Mouse (Mus musculus): ENCODE measurements at regions not wholly inside any gene's neighbourhood (a gene's known extent, or its start where the extent isn't known, plus 50 kb on each side); places are given as distances from the start of the nearest gene placed in this dataset.

- TF ChIP-seq CTCF (IDR thresholded peaks at IDR 0.05; ENCODE audit: borderline replicate concordance, extremely low read depth, insufficient read depth, insufficient read length) (no peak), POLR2A (IDR thresholded peaks at IDR 0.05; ENCODE audit: borderline replicate concordance, extremely low read depth, insufficient read depth, insufficient read length, poor library complexity, severe bottlenecking) (no peak)
- peak; percentile 89 for DNase-seq (ENCODE audit: low read depth)
These were observed 184.2 kb downstream of the Csl start for GRCm38 (mm10) chr10:99575294-99575693.

- no peak for DNase-seq (ENCODE audit: low read depth)
- no peak for TF ChIP-seq POLR2A (IDR thresholded peaks at IDR 0.05; ENCODE audit: borderline replicate concordance, extremely low read depth, insufficient read depth, insufficient read length, poor library complexity, severe bottlenecking)
- no peak for TF ChIP-seq CTCF (IDR thresholded peaks at IDR 0.05; ENCODE audit: borderline replicate concordance, extremely low read depth, insufficient read depth, insufficient read length)
These were observed 183.2 kb downstream of the Csl start for GRCm38 (mm10) chr10:99576301-99576700.

DNA sequence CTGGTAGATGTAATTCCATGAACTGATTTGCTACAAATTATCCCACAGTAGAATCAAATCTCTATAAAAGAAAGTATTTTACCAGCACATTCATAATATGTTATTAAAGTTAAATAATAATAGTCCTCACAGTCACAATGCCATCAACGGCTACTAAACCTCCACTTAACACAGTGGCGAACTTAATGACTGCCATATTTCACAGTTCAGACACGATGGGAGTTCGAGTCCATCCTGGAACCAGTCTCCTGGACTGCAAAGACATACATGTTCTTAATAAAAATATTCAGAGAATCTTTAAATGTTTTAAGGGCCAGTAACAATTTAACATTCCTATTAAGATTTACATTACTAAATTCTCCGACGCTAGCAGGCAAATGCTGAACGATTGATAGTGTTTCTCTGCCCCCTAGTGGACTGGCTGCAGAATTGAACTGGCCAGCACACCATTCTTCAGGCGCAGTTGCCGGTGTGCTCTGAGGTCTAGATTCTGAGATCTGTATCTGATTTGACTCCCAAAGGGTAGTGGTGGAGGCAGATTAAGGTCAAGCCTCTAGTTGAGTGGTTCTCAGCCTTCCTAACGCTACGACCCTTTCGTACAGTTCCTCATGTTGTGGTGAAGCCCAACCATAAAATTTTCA lies 182.3 kb downstream of the Csl start:
- no peak for TF ChIP-seq POLR2A (IDR thresholded peaks at IDR 0.05; ENCODE audit: borderline replicate concordance, extremely low read depth, insufficient read depth, insufficient read length, poor library complexity, severe bottlenecking)
- peak; percentile 91 for TF ChIP-seq CTCF (IDR thresholded peaks at IDR 0.05; ENCODE audit: borderline replicate concordance, extremely low read depth, insufficient read depth, insufficient read length)
- peak; percentile 81 for DNase-seq (ENCODE audit: low read depth)

DNA sequence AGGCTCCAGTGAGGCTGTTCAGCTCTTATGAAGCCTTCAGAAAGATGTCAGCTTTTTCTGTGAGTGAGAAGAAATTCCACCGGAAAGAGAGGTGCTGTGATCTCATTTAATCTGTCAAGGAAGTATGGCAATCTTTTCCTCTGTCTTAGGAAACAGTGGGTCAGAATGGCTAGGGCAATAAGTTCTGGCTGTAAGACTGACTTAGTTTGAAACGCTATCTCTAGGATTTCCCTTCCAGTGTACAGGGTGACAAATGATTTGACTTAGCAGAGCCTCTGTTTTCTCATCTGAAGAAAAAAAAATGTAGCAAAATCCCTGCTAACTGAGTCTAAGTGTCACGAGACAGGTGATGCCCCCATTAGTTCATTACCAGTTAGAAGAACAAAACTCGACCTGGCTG lies 181.1 kb downstream of the Csl start:
- TF ChIP-seq POLR2A (IDR thresholded peaks at IDR 0.05; ENCODE audit: borderline replicate concordance, extremely low read depth, insufficient read depth, insufficient read length, poor library complexity, severe bottlenecking), result no peak
- no peak for TF ChIP-seq CTCF (IDR thresholded peaks at IDR 0.05; ENCODE audit: borderline replicate concordance, extremely low read depth, insufficient read depth, insufficient read length)
- no peak for DNase-seq (ENCODE audit: low read depth)

- no peak for DNase-seq (ENCODE audit: low read depth)
- TF ChIP-seq CTCF (IDR thresholded peaks at IDR 0.05; ENCODE audit: borderline replicate concordance, extremely low read depth, insufficient read depth, insufficient read length) (no peak), POLR2A (IDR thresholded peaks at IDR 0.05; ENCODE audit: borderline replicate concordance, extremely low read depth, insufficient read depth, insufficient read length, poor library complexity, severe bottlenecking) (no peak)
These were observed 179.3 kb downstream of the Csl start for GRCm38 (mm10) chr10:99580191-99580590.

DNA sequence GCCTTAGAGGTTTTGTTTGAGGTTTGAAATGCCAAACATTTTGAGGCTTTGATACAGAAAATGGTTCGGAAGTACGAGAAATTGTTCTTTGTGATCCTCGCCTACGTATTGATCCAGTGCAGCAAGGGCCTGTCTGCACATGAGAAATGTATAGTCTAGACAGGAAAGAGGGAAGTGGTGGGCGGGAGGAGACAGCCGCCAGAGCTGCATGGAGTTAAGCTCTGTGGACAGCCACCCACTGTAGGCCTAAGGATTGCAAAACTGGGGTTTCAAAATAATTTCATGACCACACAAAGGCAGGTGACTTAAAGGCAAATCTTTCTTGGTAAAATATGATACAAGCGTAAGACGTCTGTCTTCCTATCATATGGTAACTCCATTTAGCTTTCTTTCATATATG lies 178.4 kb downstream of the Csl start:
- TF ChIP-seq POLR2A (IDR thresholded peaks at IDR 0.05; ENCODE audit: borderline replicate concordance, extremely low read depth, insufficient read depth, insufficient read length, poor library complexity, severe bottlenecking), result no peak
- no peak for TF ChIP-seq CTCF (IDR thresholded peaks at IDR 0.05; ENCODE audit: borderline replicate concordance, extremely low read depth, insufficient read depth, insufficient read length)
- no peak for DNase-seq (ENCODE audit: low read depth)

DNA sequence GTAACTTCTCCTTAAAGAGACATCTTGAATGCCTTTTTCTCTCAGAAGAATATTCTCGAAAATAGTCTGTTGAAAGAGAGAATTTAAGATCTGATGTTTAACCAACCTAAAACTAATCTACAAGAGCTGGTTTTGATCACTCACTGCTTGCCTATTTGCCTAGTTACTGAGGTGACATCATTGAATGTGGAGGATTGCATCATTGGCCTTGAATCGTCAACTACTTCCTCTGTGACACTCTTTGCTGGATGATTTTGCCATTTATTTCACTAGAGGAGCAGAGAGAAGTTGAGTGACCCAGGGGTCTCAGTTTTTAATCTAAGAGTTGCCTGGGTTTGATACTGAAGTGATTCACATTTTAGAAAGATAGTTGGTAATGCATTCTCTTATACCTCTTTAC lies 174.6 kb downstream of the Csl start:
- no peak for DNase-seq (ENCODE audit: low read depth)
- TF ChIP-seq POLR2A (IDR thresholded peaks at IDR 0.05; ENCODE audit: borderline replicate concordance, extremely low read depth, insufficient read depth, insufficient read length, poor library complexity, severe bottlenecking) (no peak), CTCF (IDR thresholded peaks at IDR 0.05; ENCODE audit: borderline replicate concordance, extremely low read depth, insufficient read depth, insufficient read length) (no peak)

- TF ChIP-seq POLR2A (IDR thresholded peaks at IDR 0.05; ENCODE audit: borderline replicate concordance, extremely low read depth, insufficient read depth, insufficient read length, poor library complexity, severe bottlenecking) (no peak), CTCF (IDR thresholded peaks at IDR 0.05; ENCODE audit: borderline replicate concordance, extremely low read depth, insufficient read depth, insufficient read length) (no peak)
- DNase-seq (ENCODE audit: low read depth), result peak; percentile 68
These were observed 167.2 kb downstream of the Csl start for GRCm38 (mm10) chr10:99592220-99592619.

DNA sequence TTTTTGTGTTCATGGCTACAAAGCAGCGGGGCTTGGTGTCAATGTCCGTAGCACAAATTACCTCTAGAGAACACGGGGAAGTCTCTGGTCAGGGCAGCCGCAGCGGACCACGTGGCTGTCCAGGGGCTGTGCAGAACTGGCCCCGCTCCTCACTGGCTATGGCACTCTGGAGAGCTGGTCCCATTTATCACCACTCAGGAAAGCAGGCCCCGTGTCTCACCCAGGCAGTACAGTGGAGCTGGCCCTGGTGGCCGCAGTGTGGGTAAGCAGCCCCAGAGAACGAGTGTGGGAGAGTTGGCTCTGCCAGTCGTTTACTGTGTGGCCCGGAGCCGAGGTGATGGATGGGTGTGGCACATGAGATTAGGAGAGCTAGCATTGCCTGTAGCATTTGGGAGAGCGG lies 163.8 kb downstream of the Csl start:
- TF ChIP-seq CTCF (IDR thresholded peaks at IDR 0.05; ENCODE audit: borderline replicate concordance, extremely low read depth, insufficient read depth, insufficient read length) (no peak), POLR2A (IDR thresholded peaks at IDR 0.05; ENCODE audit: borderline replicate concordance, extremely low read depth, insufficient read depth, insufficient read length, poor library complexity, severe bottlenecking) (no peak)
- no peak for DNase-seq (ENCODE audit: low read depth)

- peak; percentile 73 for DNase-seq (ENCODE audit: low read depth)
These were observed 160.0 kb downstream of the Csl start for GRCm38 (mm10) chr10:99599142-99600120.

- TF ChIP-seq CTCF (IDR thresholded peaks at IDR 0.05; ENCODE audit: borderline replicate concordance, extremely low read depth, insufficient read depth, insufficient read length) (no peak), POLR2A (IDR thresholded peaks at IDR 0.05; ENCODE audit: borderline replicate concordance, extremely low read depth, insufficient read depth, insufficient read length, poor library complexity, severe bottlenecking) (no peak)
- no peak for DNase-seq (ENCODE audit: low read depth)
These were observed 157.1 kb downstream of the Csl start for GRCm38 (mm10) chr10:99602331-99602730.

DNA sequence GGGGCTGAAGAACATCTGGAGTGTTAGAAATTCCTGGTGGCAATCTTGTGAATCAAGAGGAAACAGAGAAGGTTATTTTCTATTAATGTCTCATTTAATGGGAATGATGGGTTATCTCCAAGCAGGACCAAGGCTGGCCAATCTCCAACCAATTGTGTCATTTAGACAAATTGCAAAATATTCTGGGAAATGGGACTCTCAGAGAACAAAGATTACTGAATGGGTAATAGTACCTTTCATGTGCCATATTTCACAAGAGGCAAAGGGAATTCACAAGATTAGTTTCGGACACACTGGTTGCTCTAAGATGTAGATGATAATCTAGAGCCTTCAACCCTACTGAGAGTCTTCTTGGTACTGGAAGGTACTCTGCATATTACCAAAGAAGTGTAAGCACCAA lies 155.3 kb downstream of the Csl start:
- no peak for DNase-seq (ENCODE audit: low read depth)
- TF ChIP-seq CTCF (IDR thresholded peaks at IDR 0.05; ENCODE audit: borderline replicate concordance, extremely low read depth, insufficient read depth, insufficient read length) (no peak), POLR2A (IDR thresholded peaks at IDR 0.05; ENCODE audit: borderline replicate concordance, extremely low read depth, insufficient read depth, insufficient read length, poor library complexity, severe bottlenecking) (no peak)
